Mouse (Mus musculus) intestine, embryonic 15.5 days (tissue): ENCODE data around the gene Naa15. TPM values are rescaled to one million over a fixed set of nuclear protein-coding genes. Genes with fewer than 3 reads are reported as not detected.
A peak's percentile ranks its signal among the peaks of the same experiment; 100 is the strongest.
"Not testable (repeated sequence)": the region's sequence is repeated elsewhere in the genome, so short reads cannot be mapped to it uniquely, and the experiment has no call there.

Experiments used
- ATAC-seq: fragments of 200-750 bp; cut with Nextera tagmentation; 2 replicates; pipeline ENCODE4 v1.8.0; 2017; ENCODE audit warnings: moderate TSS enrichment, moderate library complexity
- H3K27ac ChIP-seq: fragments of 300-500 bp; sonication (generic); 2 replicates; pipeline ENCODE4 v1.5.1; 2015; ENCODE audit warnings: mild to moderate bottlenecking, inconsistent platforms
- H3K27me3 ChIP-seq: fragments of 300-500 bp; sonication (generic); replicated peaks from 2 replicates; pipeline ENCODE4 v1.6.1; 2015; ENCODE audit warnings: inconsistent platforms
- H3K36me3 ChIP-seq: fragments of 300-500 bp; sonication (generic); 2 replicates; pipeline ENCODE4 v1.6.1; 2015; ENCODE audit warnings: inconsistent platforms
- H3K4me1 ChIP-seq: fragments of 300-500 bp; sonication (generic); replicated peaks from 2 replicates; pipeline ENCODE4 v1.6.1; 2015; ENCODE audit warnings: inconsistent platforms
- H3K4me2 ChIP-seq: fragments of 300-500 bp; sonication (generic); replicated peaks from 2 replicates; pipeline ENCODE4 v1.6.1; 2015; ENCODE audit warnings: mild to moderate bottlenecking, inconsistent platforms
- H3K4me3 ChIP-seq: fragments of 300-500 bp; sonication (generic); replicated peaks from 2 replicates; pipeline ENCODE4 v1.5.1; 2015; ENCODE audit warnings: inconsistent platforms
- H3K9ac ChIP-seq: fragments of 300-500 bp; sonication (generic); 2 replicates; pipeline ENCODE4 v1.6.1; 2015; ENCODE audit warnings: inconsistent platforms
- H3K9me3 ChIP-seq: fragments of 300-500 bp; sonication (generic); 2 replicates; pipeline ENCODE4 v1.6.1; 2016; ENCODE audit warnings: inconsistent platforms
- WGBS: fragments of 180-500 bp; shearing (Covaris S2); methylation state at CpG from one replicate; pipeline ENCODE4 v1.1.7; 2015; 5-methylcytosine and 5-hydroxymethylcytosine counted together
- polyA plus RNA-seq: library from polyadenylated mRNA; unstranded; fragments of >200 nt; fragmentation: Nextera tagmentation; extraction: Ambion mirVana; gene quantifications from 2 replicates; pipeline ENCODE4 v1.2.1, GENCODE M21; 2015

The Naa15 gene
- polyA plus RNA-seq, 1 experiment from 2014 or later, result 51.6 TPM

DNA sequence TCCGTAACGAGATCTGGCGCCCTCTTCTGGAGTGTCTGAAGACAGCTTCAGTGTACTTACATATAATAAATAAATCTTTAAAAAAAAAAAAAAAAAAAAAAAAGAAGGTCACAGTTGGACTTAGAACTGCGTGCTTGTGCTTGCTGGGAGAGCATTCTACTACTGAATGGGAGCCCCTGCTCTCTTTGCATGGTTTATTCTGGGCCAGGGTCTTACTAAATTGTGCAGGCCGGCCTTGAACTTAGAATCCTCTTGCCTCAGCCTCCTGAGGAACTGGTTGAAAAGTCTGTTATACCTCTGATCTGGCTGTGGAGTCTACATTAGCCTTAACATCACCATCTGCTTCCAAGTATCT is 34.3 kb upstream of the Naa15 start:
- Histone ChIP-seq H3K27me3 (no peaks in the 10 kb centered on the region), H3K9me3 (no peaks in the 10 kb centered on the region), H3K4me2 (no peak overlapping the region), H3K4me3 (no peak overlapping the region), H3K36me3 (no peaks in the 10 kb centered on the region), H3K4me1 (peaks cover 5% of the 10 kb centered on the region; the same call in 1 of the 2 replicates), H3K9ac (no peak overlapping the region), H3K27ac (no peak overlapping the region)
- no peak for ATAC-seq
- 72% methylated on average over 3 of the region's 5 CpGs for WGBS

DNA sequence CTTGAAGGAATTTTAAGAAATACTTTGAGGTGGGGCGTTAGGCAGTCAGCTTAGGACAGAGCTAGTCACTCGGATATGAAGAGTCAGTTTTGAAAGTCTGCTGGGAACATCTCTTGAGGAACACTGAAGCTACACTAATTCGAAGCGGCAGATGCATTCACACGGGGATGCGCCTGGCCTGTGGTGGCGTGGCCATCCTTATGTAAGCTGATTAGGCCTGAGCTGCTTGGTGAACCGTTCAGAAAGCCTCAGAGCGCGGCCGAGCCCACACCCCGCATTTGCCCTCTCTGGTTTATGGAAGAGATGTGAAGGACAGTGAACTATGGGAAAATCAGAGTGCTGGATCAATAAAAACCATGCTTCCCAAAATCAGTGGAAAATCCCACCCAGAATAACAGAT is 31.5 kb upstream of the Naa15 start:
- H3K27me3 ChIP-seq, result no peaks in the 10 kb centered on the region
- no peak for ATAC-seq
- no peaks in the 10 kb centered on the region for H3K36me3 ChIP-seq
- H3K4me3 ChIP-seq, result no peak overlapping the region
- H3K9me3 ChIP-seq, result no peaks in the 10 kb centered on the region
- 83% methylated on average over 12 of the region's 12 CpGs for WGBS
- no peak overlapping the region for H3K4me2 ChIP-seq
- H3K27ac ChIP-seq, result no peak overlapping the region
- peaks cover 4% of the 10 kb centered on the region; the same call in 1 of the 2 replicates for H3K4me1 ChIP-seq
- H3K9ac ChIP-seq, result no peak overlapping the region

DNA sequence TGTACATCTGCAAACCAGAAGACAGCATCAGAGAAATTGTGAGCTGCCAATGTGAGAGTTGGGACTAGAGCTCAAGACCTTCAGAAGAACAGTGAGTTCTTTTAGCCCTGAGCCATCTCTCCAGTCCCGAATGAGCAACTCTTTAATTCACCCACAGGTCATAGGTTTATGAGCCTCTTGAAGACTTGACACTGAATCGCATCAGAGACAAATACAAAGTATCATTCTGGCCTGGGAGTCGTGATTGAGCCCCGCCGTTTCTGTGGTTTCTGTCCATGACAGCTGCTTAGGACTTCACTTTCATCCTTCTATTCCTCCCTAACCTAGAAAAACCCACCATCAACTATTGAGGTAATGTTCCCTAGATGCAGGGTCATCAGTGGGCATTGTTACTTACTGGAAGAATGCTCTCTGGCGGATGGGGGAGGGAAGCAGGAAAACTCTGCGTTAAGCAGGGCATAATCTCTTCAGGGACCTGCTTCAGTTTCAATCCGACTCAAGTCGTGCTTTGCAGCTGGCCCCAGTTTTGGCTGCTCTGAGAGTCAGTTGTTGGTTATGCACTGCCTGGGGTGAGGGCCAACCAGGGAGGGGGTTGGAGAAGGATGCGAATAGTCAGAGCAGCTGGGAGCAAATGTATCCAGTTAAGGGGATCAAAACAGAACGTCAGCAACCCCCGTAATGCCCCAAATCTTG is 28.4 kb upstream of the Naa15 start:
- H3K9me3 ChIP-seq, result no peaks in the 10 kb centered on the region
- H3K4me3 ChIP-seq, result no peak overlapping the region
- no peaks in the 10 kb centered on the region for H3K27me3 ChIP-seq
- 50% methylated on average over 12 of the region's 12 CpGs for WGBS
- H3K36me3 ChIP-seq, result no peaks in the 10 kb centered on the region
- no peak overlapping the region for H3K4me2 ChIP-seq
- ATAC-seq, result no peak
- no peak overlapping the region for H3K9ac ChIP-seq
- H3K27ac ChIP-seq, result no peak overlapping the region
- peaks cover 4% of the 10 kb centered on the region; the same call in 1 of the 2 replicates for H3K4me1 ChIP-seq

DNA sequence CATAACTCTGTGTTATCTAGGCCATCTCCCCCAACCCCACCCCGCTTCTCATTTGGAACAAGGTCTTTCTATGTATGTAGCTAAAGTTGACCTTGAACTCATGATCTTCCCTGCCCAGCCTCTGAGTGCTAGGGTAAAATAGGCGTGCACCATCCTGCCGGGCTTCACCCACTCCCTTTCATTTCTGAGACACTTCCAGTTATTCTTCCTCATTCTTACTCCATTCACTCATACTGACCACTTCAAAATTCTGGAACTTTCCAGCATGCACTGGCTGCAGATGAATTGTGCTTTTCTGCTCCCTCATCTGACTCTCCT is 27.9 kb upstream of the Naa15 start:
- H3K4me1 ChIP-seq, result peaks cover 4% of the 10 kb centered on the region; the same call in 1 of the 2 replicates
- H3K36me3 ChIP-seq, result no peaks in the 10 kb centered on the region
- H3K9me3 ChIP-seq, result no peaks in the 10 kb centered on the region
- H3K4me2 ChIP-seq, result no peak overlapping the region
- H3K9ac ChIP-seq, result no peak overlapping the region
- no peaks in the 10 kb centered on the region for H3K27me3 ChIP-seq
- WGBS, result 75% methylated on average over 3 of the region's 3 CpGs
- H3K27ac ChIP-seq, result no peak overlapping the region
- no peak overlapping the region for H3K4me3 ChIP-seq
- no peak for ATAC-seq

DNA sequence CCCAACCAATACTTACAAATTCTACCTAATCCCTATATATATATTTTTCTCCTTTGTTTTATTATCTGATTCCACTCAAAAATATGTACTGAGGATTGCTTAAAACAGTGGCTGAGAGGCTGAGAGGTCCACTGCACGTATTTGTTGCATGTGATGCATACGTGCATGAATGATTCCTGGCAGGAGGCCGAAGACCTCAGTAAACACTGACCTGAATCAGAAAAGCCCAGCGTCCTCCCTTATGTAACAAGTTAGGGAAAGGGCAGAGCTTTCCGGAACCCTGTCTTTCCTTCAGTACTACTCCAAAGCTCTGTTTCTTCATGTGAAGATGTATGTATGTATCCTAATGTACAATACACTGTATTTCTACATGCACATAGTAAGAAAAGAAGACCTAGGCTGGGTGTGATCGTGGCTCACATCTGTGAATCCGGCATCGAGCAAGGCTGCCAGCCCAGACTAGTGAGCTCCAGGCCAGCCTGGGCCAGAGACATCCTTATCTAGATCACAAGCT is 27.0 kb upstream of the Naa15 start:
- WGBS, result 72% methylated on average over 8 of the region's 8 CpGs
- Histone ChIP-seq H3K4me2 (no peak overlapping the region), H3K9me3 (no peaks in the 10 kb centered on the region), H3K27ac (no peak overlapping the region), H3K27me3 (no peaks in the 10 kb centered on the region), H3K4me3 (no peak overlapping the region), H3K9ac (no peak overlapping the region), H3K36me3 (no peaks in the 10 kb centered on the region), H3K4me1 (peaks cover 4% of the 10 kb centered on the region; the same call in 1 of the 2 replicates)
- no peak for ATAC-seq

DNA sequence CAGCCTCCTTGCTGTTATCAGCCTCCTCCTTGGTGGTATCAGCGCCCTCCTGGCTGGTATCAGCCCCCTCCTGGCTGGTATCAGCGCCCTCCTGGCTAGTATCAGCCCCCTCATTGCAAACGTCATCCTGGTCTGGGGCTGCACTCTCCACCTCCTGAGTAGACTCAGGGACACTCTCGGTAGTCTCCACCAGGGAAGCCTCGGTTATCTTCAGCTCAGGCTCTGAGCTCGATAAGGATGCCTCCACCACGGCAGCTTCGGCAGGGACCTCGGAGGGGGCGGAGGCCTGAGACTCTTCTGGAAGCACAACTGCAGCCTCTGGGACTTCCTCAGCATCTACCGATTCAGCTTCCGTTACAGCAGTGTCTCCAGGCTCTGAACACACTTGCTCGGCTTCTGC is 26.0 kb upstream of the Naa15 start:
- peak; percentile 73; the same call in 1 of the 2 replicates for ATAC-seq
- no peaks in the 10 kb centered on the region for H3K36me3 ChIP-seq
- no peaks in the 10 kb centered on the region for H3K9me3 ChIP-seq
- H3K4me3 ChIP-seq, result no peak overlapping the region; the same call in 1 of the 2 replicates
- H3K9ac ChIP-seq, result no peak overlapping the region; the same call in 1 of the 2 replicates
- 3% methylated on average over 13 of the region's 13 CpGs for WGBS
- H3K27me3 ChIP-seq, result no peaks in the 10 kb centered on the region
- no peak overlapping the region for H3K27ac ChIP-seq
- H3K4me1 ChIP-seq, result peaks cover 4% of the 10 kb centered on the region; the same call in 1 of the 2 replicates
- peak overlapping the region; percentile 57 for H3K4me2 ChIP-seq

DNA sequence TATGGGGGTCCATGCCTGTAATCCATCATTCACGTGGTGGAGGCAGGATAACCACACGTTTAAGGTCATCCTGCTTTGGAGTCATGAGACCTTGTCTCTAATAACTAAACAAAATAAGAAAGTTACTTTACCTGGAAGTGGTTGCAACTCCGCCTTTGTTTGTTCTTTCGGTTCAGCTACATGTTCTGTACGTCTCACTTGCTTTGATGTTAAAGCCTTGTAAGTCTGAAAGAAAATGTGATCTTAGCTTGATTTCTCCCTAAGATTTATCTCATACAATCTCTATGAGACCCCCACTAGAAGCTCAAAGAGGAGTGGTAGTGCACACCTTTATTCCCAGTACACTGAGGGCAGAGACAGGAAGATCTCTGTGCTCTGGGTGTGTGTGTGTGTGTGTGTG is 23.9 kb upstream of the Naa15 start:
- H3K4me1 ChIP-seq, result peaks cover 4% of the 10 kb centered on the region; the same call in 1 of the 2 replicates
- H3K4me3 ChIP-seq, result no peak overlapping the region
- H3K9ac ChIP-seq, result no peak overlapping the region
- H3K9me3 ChIP-seq, result no peaks in the 10 kb centered on the region
- H3K27me3 ChIP-seq, result no peaks in the 10 kb centered on the region
- H3K4me2 ChIP-seq, result no peak overlapping the region
- no peak for ATAC-seq
- H3K36me3 ChIP-seq, result no peaks in the 10 kb centered on the region
- no peak overlapping the region for H3K27ac ChIP-seq
- WGBS, result 72% methylated on average over 5 of the region's 5 CpGs

DNA sequence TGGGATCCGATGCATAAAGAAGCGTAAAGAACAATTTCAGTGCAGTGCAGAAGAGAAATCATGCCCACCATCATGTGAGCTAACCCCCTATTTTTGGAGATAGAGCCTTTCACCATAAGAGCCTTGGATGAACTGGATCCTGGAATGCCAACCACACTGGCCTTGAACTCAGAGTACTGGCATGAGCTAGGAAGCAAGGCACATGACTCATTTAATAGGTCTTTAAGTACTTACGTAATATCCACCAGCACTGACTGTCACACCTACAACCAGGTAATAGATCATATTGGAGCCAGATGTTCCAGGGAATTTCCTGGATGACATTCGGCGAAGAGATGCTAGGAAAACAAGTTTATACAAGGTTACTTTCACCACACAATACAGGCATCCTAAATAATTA is 23.4 kb upstream of the Naa15 start:
- H3K9ac ChIP-seq, result no peak overlapping the region
- no peak overlapping the region for H3K4me2 ChIP-seq
- H3K4me1 ChIP-seq, result peaks cover 4% of the 10 kb centered on the region; the same call in 1 of the 2 replicates
- 89% methylated on average over 5 of the region's 5 CpGs for WGBS
- no peak overlapping the region for H3K27ac ChIP-seq
- H3K27me3 ChIP-seq, result no peaks in the 10 kb centered on the region
- ATAC-seq, result no peak
- H3K36me3 ChIP-seq, result no peaks in the 10 kb centered on the region
- no peak overlapping the region for H3K4me3 ChIP-seq
- no peaks in the 10 kb centered on the region for H3K9me3 ChIP-seq

DNA sequence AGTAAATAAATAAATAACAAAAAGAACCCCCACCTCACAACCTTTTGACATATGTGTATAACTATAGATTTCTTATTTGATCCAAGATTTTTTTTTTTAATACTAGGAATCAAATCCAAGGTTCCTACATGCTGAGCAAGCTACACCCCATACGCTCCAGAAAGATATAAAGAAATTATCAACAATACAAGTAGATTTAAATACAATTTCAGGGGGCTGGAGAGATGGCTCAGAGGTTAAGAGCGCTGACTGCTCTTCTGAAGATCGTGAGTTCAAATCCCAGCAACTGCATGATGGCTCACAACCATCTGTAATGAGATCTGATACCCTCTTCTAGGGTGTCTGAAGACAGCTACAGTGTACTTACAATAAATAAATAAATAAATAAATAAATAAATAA is 21.9 kb upstream of the Naa15 start:
- 95% methylated on average over 3 of the region's 3 CpGs for WGBS
- ATAC-seq, H3K4me1 ChIP-seq, H3K4me3 ChIP-seq, H3K27ac ChIP-seq, H3K36me3 ChIP-seq, H3K9ac ChIP-seq, H3K27me3 ChIP-seq, H3K9me3 ChIP-seq, H3K4me2 ChIP-seq: not testable (repeated sequence)

DNA sequence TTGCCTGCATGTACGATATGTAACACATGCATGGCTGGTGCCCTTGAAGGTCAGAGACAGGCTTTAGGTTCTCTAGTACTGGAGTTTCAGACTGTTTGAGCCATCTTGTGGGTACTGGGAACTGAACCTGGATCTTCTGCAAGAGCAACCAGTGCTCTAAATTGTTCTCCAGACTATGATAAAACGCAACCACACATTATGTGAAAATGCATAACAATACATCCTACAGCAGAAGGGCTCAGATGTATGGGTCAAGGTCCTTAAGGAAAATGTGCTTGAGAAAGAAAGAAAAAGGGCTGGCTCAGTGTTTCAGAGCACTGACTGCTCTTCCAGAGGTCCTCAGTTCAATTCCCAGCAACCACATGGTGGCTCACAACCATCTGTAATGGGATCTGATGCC is 21.3 kb upstream of the Naa15 start:
- Histone ChIP-seq H3K27me3 (no peaks in the 10 kb centered on the region), H3K27ac (no peak overlapping the region), H3K9ac (no peak overlapping the region), H3K4me2 (no peak overlapping the region), H3K36me3 (no peaks in the 10 kb centered on the region), H3K4me1 (peaks cover 4% of the 10 kb centered on the region; the same call in 1 of the 2 replicates), H3K9me3 (no peaks in the 10 kb centered on the region), H3K4me3 (no peak overlapping the region)
- ATAC-seq, result no peak
- WGBS, result 93% methylated on average over 2 of the region's 2 CpGs

DNA sequence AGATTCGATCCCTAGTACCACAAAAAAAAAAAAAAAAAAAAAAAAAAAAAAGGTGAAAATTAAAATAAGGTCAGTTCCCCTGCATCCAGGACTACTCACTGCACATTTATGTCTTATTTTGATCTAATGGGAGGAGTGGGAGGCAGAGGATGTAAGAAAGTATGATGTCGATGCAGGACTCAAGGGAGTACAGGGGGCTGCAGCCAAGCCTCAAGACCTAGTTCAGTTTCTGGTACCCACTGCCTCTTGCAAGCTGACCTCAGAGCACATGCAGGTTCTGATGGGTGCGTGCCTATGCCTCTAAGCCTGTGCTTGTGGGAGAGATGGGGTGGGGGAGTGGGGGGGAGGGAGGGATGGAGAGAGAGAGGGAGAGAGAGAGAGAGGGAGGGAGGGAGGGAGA is 20.1 kb upstream of the Naa15 start:
- ATAC-seq, result no peak
- Histone ChIP-seq H3K4me1 (no peaks in the 10 kb centered on the region; the same call in 1 of the 2 replicates), H3K27me3 (no peaks in the 10 kb centered on the region), H3K9me3 (no peaks in the 10 kb centered on the region), H3K27ac (no peak overlapping the region), H3K4me2 (no peak overlapping the region), H3K4me3 (no peak overlapping the region), H3K9ac (no peak overlapping the region), H3K36me3 (no peaks in the 10 kb centered on the region)
- WGBS, result 83% methylated on average over 3 of the region's 3 CpGs

DNA sequence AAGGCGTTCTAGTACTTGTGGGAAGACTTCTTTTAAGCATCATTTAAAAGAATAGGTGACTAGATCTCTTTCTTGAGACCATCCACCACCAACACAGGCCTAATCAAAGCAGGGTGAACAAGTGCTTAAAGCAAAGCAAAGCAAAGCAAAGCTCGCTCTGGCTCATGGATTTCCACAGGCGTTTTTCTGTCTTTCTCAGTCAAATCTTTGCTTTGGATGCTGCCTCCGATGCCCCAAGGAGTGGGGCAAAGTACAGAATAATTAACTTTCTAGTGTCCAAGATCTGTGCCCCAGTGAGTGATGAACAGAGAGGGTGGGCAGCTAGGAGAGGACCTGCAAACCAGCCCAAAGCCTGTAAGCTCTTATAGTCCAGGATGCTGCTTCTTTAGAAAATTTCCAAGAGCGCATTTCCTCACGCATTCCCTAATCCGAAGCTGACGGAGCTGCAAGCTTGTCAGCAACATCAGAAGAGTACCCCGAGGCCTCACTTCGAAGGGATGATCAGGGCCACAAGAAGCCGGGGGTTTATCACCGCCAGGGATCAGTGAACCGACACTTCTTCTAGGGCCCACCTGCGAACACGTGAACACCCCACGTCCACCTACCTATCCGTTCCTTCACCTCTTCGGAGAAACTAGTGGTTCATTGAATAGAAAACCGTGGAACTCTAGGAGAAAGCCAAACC is 19.3 kb upstream of the Naa15 start:
- Histone ChIP-seq H3K4me1 (no peaks in the 10 kb centered on the region; the same call in 1 of the 2 replicates), H3K27ac (no peak overlapping the region), H3K9me3 (no peaks in the 10 kb centered on the region), H3K4me2 (peak overlapping the region; percentile 87; the same call in 1 of the 2 replicates), H3K4me3 (no peak overlapping the region), H3K9ac (no peak overlapping the region), H3K27me3 (no peaks in the 10 kb centered on the region), H3K36me3 (no peaks in the 10 kb centered on the region)
- ATAC-seq, result no peak
- WGBS, result 41% methylated on average over 19 of the region's 19 CpGs
